Mouse (Mus musculus): ENCODE results near the gene Cacnb4. TPM values are rescaled to one million over a fixed set of nuclear protein-coding genes. Genes with fewer than 3 reads are reported as not detected.

Gene Cacnb4
- 12.5 and 12.7 TPM in 2 replicates for polyA plus RNA-seq (2015; fragmentation: Nextera tagmentation; extraction: Ambion mirVana)

- H3K36me3 ChIP-seq, result no peaks in the 10 kb centered on the region
- H3K4me1 ChIP-seq, result peaks cover 13% of the 10 kb centered on the region
- H3K9ac ChIP-seq (replicated peaks), result peak within 1 kb of the TSS; percentile 80
- peak within 1 kb of the TSS; percentile 86 for H3K4me3 ChIP-seq
- H3K4me2 ChIP-seq (replicated peaks), result peak within 1 kb of the TSS; percentile 82
- 0% methylated on average over 65 of the region's 77 CpGs for WGBS
- peak; percentile 91 for ATAC-seq (replicated peaks)
- peak within 1 kb of the TSS; percentile 62 for H3K27ac ChIP-seq (replicated peaks)
- 0 out of 2 replicates have a peak, but pooled peaks cover 2% of the 10 kb centered on the region for H3K27me3 ChIP-seq
- H3K9me3 ChIP-seq, result no peaks in the 10 kb centered on the region
Measured at GRCm38 (mm10) chr2:52676023-52676912, at the start of gene Cacnb4. TSS of gene Cacnb4 (minus strand) at chr2:52676831.

- peak overlapping the region; percentile 31 for H3K4me2 ChIP-seq (replicated peaks)
- peak; percentile 84 for ATAC-seq (replicated peaks)
- 0 out of 2 replicates have a peak overlapping the region, but pooled peaks have one; percentile 7 for H3K9ac ChIP-seq (replicated peaks)
- 8% methylated on average over 13 of the region's 13 CpGs for WGBS
- H3K4me3 ChIP-seq, result peak overlapping the region; percentile 10; the same call in 1 of the 2 replicates
- peaks cover 16% of the 10 kb centered on the region for H3K4me1 ChIP-seq
- no peaks in the 10 kb centered on the region for H3K27me3 ChIP-seq
- peak overlapping the region; percentile 83 for H3K27ac ChIP-seq (replicated peaks)
- no peaks in the 10 kb centered on the region for H3K9me3 ChIP-seq
- no peaks in the 10 kb centered on the region for H3K36me3 ChIP-seq
Measured at GRCm38 (mm10) chr2:52720231-52721025, 43.8 kb upstream of the Cacnb4 start.

GRCm38 (mm10) chr2:52717076-52717475, 40.4 kb upstream of the Cacnb4 start:
- no peaks in the 10 kb centered on the region for H3K27me3 ChIP-seq
- WGBS, result 95% methylated on average over 5 of the region's 5 CpGs
- no peaks in the 10 kb centered on the region for H3K9me3 ChIP-seq
- H3K4me1 ChIP-seq, result peaks cover 16% of the 10 kb centered on the region
- H3K9ac ChIP-seq (replicated peaks), result no peak overlapping the region
- H3K27ac ChIP-seq (replicated peaks), result no peak overlapping the region
- H3K4me3 ChIP-seq, result no peak overlapping the region
- peaks cover 6% of the 10 kb centered on the region for H3K36me3 ChIP-seq
- no peak overlapping the region for H3K4me2 ChIP-seq (replicated peaks)
- no peak for ATAC-seq (replicated peaks)

GRCm38 (mm10) chr2:52715538-52715937, 38.9 kb upstream of the Cacnb4 start:
- Histone ChIP-seq H3K9ac (replicated peaks) (no peak overlapping the region), H3K4me1 (peaks cover 13% of the 10 kb centered on the region), H3K9me3 (no peaks in the 10 kb centered on the region), H3K27me3 (no peaks in the 10 kb centered on the region), H3K36me3 (peaks cover 6% of the 10 kb centered on the region), H3K4me3 (no peak overlapping the region), H3K27ac (replicated peaks) (peak overlapping the region; percentile 50; the same call in 1 of the 2 replicates), H3K4me2 (replicated peaks) (no peak overlapping the region)
- no peak for ATAC-seq (replicated peaks)
- WGBS, result 46% methylated on average over 6 of the region's 6 CpGs

GRCm38 (mm10) chr2:52714111-52714510, 37.5 kb upstream of the Cacnb4 start:
- H3K27me3 ChIP-seq, result no peaks in the 10 kb centered on the region
- H3K9me3 ChIP-seq, result no peaks in the 10 kb centered on the region
- H3K27ac ChIP-seq (replicated peaks), result no peak overlapping the region
- whole genome bisulfite sequencing, result 94% methylated on average over 4 of the region's 4 CpGs
- no peak overlapping the region for H3K4me3 ChIP-seq
- H3K36me3 ChIP-seq, result peaks cover 14% of the 10 kb centered on the region
- no peak overlapping the region for H3K9ac ChIP-seq (replicated peaks)
- H3K4me1 ChIP-seq, result peaks cover 4% of the 10 kb centered on the region
- no peak overlapping the region for H3K4me2 ChIP-seq (replicated peaks)
- no peak for ATAC-seq (replicated peaks)

GRCm38 (mm10) chr2:52710804-52711203, 34.2 kb upstream of the Cacnb4 start:
- H3K4me2 ChIP-seq (replicated peaks), result no peak overlapping the region
- H3K27me3 ChIP-seq, result no peaks in the 10 kb centered on the region
- no peak overlapping the region for H3K4me3 ChIP-seq
- no peak overlapping the region for H3K27ac ChIP-seq (replicated peaks)
- H3K36me3 ChIP-seq, result peaks cover 29% of the 10 kb centered on the region
- no peak for ATAC-seq (replicated peaks)
- no peak overlapping the region for H3K9ac ChIP-seq (replicated peaks)
- 87% methylated on average over 2 of the region's 2 CpGs for WGBS
- no peaks in the 10 kb centered on the region for H3K9me3 ChIP-seq
- 0 out of 2 replicates have a peak, but pooled peaks cover under 1% of the 10 kb centered on the region for H3K4me1 ChIP-seq

GRCm38 (mm10) chr2:52709417-52709816, 32.8 kb upstream of the Cacnb4 start:
- no peak for ATAC-seq (replicated peaks)
- H3K4me3 ChIP-seq, result no peak overlapping the region
- H3K36me3 ChIP-seq, result peaks cover 30% of the 10 kb centered on the region
- no peaks in the 10 kb centered on the region for H3K4me1 ChIP-seq
- no peak overlapping the region for H3K9ac ChIP-seq (replicated peaks)
- WGBS, result 92% methylated on average over 5 of the region's 5 CpGs
- H3K27me3 ChIP-seq, result no peaks in the 10 kb centered on the region
- no peak overlapping the region for H3K27ac ChIP-seq (replicated peaks)
- no peaks in the 10 kb centered on the region for H3K9me3 ChIP-seq
- no peak overlapping the region for H3K4me2 ChIP-seq (replicated peaks)

- Histone ChIP-seq H3K27me3 (no peaks in the 10 kb centered on the region), H3K4me1 (no peaks in the 10 kb centered on the region), H3K4me2 (replicated peaks) (no peak overlapping the region), H3K4me3 (no peak overlapping the region), H3K9me3 (no peaks in the 10 kb centered on the region), H3K27ac (replicated peaks) (no peak overlapping the region), H3K36me3 (peaks cover 20% of the 10 kb centered on the region; the same call in 1 of the 2 replicates), H3K9ac (replicated peaks) (no peak overlapping the region)
- 66% methylated on average over 11 of the region's 11 CpGs for WGBS
- 0 out of 2 replicates have a peak, but pooled peaks have one; percentile 48 for ATAC-seq (replicated peaks)
Measured at GRCm38 (mm10) chr2:52701368-52702036, 24.9 kb upstream of the Cacnb4 start.

- Histone ChIP-seq H3K4me3 (no peak overlapping the region), H3K9me3 (no peaks in the 10 kb centered on the region), H3K4me2 (replicated peaks) (no peak overlapping the region), H3K36me3 (peaks cover 13% of the 10 kb centered on the region; the same call in 1 of the 2 replicates), H3K4me1 (no peaks in the 10 kb centered on the region), H3K27ac (replicated peaks) (no peak overlapping the region), H3K9ac (replicated peaks) (no peak overlapping the region), H3K27me3 (no peaks in the 10 kb centered on the region)
- no peak for ATAC-seq (replicated peaks)
- WGBS, result 54% methylated on average over 5 of the region's 5 CpGs
Measured at GRCm38 (mm10) chr2:52700352-52700751, 23.7 kb upstream of the Cacnb4 start.

- H3K36me3 ChIP-seq, result 0 out of 2 replicates have a peak, but pooled peaks cover 2% of the 10 kb centered on the region
- no peak overlapping the region for H3K4me2 ChIP-seq (replicated peaks)
- 88% methylated on average over 6 of the region's 6 CpGs for WGBS
- ATAC-seq (replicated peaks), result no peak
- no peak overlapping the region for H3K9ac ChIP-seq (replicated peaks)
- no peak overlapping the region for H3K27ac ChIP-seq (replicated peaks)
- H3K9me3 ChIP-seq, result no peaks in the 10 kb centered on the region
- H3K4me1 ChIP-seq, result no peaks in the 10 kb centered on the region
- no peak overlapping the region for H3K4me3 ChIP-seq
- H3K27me3 ChIP-seq, result no peaks in the 10 kb centered on the region
Measured at GRCm38 (mm10) chr2:52694604-52695003, 18.0 kb upstream of the Cacnb4 start.

- H3K4me3 ChIP-seq, result no peak overlapping the region
- H3K4me2 ChIP-seq (replicated peaks), result no peak overlapping the region
- no peak for ATAC-seq (replicated peaks)
- H3K9me3 ChIP-seq, result no peaks in the 10 kb centered on the region
- no peak overlapping the region for H3K27ac ChIP-seq (replicated peaks)
- no peak overlapping the region for H3K9ac ChIP-seq (replicated peaks)
- no peaks in the 10 kb centered on the region for H3K36me3 ChIP-seq
- 63% methylated on average over 4 of the region's 4 CpGs for WGBS
- no peaks in the 10 kb centered on the region for H3K4me1 ChIP-seq
- no peaks in the 10 kb centered on the region for H3K27me3 ChIP-seq
Measured at GRCm38 (mm10) chr2:52691745-52692144, 15.1 kb upstream of the Cacnb4 start.

All from forebrain, embryonic 15.5 days (tissue).